Mouse (Mus musculus) brown adipose tissue, adult 24 weeks (tissue): Measurements from ENCODE around the gene Gm21970. TPM values are rescaled to one million over a fixed set of nuclear protein-coding genes. Genes with fewer than 3 reads are reported as not detected.
"Not testable (repeated sequence)": the region's sequence is repeated elsewhere in the genome, so short reads cannot be mapped to it uniquely, and the experiment has no call there.

ENCODE experiments used
- H3K27ac ChIP-seq: fragments of 200-500 bp; replicated peaks from 2 replicates; pipeline ENCODE4 v1.5.1; 2012; ENCODE audit warnings: low read depth, mild to moderate bottlenecking, low read length
- H3K4me1 ChIP-seq: fragments of 200-500 bp; 2 replicates; pipeline ENCODE4 v1.6.1; 2012; ENCODE audit warnings: low read length, mixed read lengths; ENCODE audit not compliant: control insufficient read depth, insufficient read depth, insufficient read length
- H3K4me3 ChIP-seq: fragments of 200-500 bp; 2 replicates; pipeline ENCODE4 v1.5.1; 2012; ENCODE audit warnings: low read depth, mild to moderate bottlenecking, low read length, moderate library complexity; ENCODE audit not compliant: insufficient read depth
- polyA plus RNA-seq: library from polyadenylated mRNA; stranded (reverse); fragments of >200 nt; gene quantifications from 2 replicates; pipeline ENCODE4 v1.2.4, GENCODE M21; 2012; ENCODE audit not compliant: missing spikeins, insufficient read depth, insufficient read length

Gm21970 gene
- polyA plus RNA-seq, 1 experiment = not detected

DNA sequence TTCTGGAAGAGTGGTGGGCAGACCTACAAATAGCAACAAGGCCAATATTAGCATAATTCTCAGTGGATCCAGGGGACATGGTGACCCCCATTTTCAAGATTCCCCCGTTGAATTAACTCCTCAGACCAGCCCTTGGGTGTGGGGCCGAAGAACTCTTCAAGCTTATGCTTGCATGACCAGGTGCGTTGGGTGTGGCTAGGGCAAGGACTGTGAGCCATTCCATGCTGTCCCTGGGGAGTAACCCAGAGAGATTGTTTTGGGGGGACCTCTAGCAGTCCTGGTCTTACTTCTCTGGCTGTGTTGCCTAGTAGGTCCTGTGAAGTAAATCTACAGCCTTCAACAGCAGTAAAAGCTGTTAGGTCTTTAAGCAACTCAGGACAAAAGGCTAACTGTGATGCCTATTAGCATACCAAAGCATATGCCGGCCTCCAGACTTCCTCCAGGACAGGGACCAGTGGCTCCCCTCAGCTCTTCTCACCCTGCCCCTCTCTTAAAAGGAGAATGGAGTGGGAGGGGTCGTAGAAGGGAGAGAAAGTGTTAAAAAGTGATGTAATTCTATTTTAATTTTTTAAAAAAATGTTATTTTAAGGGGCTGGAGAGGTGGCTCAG, 41.3 kb downstream of the Gm21970 start:
- H3K4me3 ChIP-seq = no peak overlapping the region

DNA sequence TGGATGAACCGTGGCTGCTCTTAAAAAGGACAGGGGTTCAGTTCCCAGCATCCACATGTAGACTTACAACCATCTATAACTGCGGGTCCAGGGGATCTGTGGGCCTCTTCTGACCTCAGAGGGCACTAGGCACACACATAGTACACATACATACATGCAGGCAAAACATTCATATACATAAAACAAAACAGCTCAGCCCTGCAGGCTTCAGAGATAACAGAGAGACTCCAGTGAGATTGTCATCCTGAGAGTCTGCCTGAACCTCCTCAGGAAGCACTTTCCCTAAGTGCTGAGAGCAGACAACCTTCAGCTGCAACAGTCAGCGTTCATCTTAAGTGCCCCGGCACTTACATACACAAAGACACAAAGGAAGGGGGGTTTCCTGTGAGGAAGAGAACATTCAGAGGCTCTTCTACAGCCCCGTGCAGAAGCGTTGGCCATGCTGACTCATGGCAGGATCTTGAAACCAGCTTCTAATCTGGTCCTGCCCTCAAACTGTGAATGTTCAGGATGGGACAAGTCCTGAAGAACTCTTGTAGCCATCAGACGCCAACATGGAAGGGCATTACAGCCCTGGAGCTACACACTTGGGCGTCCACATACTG, 41.9 kb downstream of the Gm21970 start:
- Histone ChIP-seq H3K4me3 (no peak overlapping the region), H3K4me1 (peaks cover 22% of the 10 kb centered on the region), H3K27ac (no peak overlapping the region)

More for the DNA sequence above, 41.3 kb downstream of the Gm21970 start:
- no peak overlapping the region for H3K27ac ChIP-seq
- peaks cover 22% of the 10 kb centered on the region for H3K4me1 ChIP-seq

DNA sequence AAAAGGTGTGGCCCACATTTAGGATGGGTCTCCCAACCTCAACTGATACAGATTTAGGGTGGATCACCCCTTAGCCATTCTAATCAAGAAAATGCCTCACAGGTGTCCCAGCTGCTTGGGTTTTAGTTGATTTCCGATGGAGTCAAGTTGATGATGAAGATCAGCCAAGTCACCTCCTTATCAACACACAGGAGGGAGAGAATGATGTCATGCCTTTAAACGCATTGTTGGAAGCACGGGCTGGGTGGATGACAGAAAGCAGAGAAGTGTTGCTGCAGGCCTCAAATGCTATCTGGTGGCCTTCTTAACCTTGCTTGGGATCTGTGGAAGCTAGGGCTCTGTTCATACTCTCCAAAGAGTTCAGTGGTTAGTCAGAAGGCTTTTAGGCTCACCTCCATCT, 42.6 kb downstream of the Gm21970 start:
- Histone ChIP-seq H3K4me3 (no peak overlapping the region), H3K4me1 (peaks cover 29% of the 10 kb centered on the region), H3K27ac (no peak overlapping the region)

DNA sequence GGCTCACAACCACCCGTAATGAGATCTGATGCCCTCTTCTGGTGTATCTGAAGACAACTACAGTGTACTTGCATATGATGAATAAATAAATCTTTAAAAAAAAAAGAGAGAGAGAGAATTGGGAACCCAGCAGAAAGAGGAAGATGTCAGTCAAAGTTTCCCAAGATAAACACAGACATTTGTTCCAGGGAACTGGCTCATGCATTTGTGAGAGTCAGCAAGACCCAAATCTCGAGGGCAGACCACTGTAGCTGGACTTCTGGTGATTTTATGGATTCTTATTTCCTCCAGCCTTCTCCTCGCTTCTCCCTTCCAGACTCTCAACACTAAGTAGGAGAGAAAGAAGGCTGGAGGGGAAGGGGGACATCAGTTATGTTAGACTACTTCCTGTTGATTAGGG, 46.6 kb downstream of the Gm21970 start:
- Histone ChIP-seq H3K4me1 (peaks cover 37% of the 10 kb centered on the region), H3K27ac (peak overlapping the region; percentile 61; the same call in 1 of the 2 replicates), H3K4me3 (no peak overlapping the region)

DNA sequence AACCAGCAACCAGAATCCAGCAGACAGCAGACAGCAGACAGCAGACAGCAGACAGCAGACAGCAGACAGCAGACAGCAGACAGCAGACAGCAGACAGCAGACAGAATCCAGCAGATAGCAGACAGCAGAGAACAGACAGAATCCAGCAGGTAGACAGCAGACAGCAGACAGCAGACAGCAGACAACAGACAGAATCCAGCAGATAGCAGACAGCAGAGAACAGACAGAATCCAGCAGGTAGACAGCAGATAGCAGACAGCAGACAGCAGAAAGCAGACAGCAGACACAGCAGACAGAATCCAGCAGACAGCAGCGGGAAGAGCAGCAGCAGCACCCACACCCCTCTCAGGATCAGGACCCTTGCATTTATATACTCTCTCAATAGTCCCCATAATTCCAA, 47.1 kb downstream of the Gm21970 start:
- H3K4me3 ChIP-seq = not testable (repeated sequence)
- Histone ChIP-seq H3K27ac (peak overlapping the region; percentile 61), H3K4me1 (peaks cover 35% of the 10 kb centered on the region)

DNA sequence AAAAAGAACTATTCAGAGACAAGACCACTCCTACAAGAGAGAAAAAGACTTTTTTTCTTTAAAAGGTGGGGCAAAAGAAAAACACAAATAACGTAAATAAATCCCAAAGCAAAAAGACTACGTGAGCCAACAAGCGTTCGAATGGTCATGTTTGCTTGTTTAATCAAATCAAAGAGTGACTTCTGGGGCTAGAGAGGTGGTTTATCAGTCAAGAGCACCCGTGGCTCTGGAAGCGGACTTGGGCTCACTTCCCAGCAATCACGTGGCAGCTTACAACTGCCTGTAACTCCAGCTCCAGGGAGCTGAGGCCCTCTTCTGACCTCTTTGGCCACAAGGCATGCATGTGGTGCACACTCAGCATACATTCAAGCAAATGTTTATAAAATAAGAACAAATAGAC, 49.8 kb downstream of the Gm21970 start:
- Histone ChIP-seq H3K4me1 (peaks cover 24% of the 10 kb centered on the region), H3K27ac (peak overlapping the region; percentile 70), H3K4me3 (no peak overlapping the region)

DNA sequence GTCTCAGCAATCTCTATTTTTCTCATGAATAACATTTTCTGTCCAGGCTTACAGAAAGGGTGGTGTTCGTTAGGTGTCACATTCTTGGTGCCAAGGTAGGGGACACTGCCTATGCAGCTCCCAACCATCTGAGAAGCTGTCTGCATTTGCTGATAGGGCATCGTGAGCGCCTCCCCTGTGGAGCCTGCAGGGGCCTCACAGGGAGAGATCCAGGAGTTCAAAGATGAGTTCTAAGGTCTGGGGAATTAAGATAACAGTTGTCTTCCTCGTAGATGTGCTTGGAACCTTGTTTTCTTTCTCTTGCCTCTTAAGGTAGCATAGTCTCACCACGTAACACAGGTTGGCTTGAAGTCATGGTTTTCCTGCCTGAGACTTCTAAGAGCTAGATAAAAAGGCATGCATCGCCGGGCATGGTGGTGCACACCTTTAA, 50.3 kb downstream of the Gm21970 start:
- H3K27ac ChIP-seq = no peak overlapping the region
- no peak overlapping the region for H3K4me3 ChIP-seq
- peaks cover 20% of the 10 kb centered on the region for H3K4me1 ChIP-seq

DNA sequence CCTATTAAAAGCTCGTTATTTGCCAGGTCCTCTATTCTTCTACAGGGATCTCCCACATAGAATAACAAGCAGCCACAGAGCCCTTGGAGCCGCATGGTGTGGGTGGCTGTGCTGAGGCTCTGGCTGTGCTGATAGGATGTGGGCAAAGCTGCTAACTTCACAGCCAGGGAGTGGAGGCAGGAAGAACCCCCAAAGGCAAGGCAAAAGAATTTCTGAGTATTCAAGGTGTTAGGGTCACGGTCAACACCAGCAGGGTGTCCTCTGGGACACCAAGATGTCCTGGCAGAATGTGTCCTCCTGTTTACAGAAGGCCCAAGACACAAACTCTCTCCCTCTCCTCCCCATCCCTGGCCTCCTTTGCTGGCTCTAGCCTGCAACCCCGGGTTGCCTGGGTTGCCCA, 50.9 kb downstream of the Gm21970 start:
- H3K4me1 ChIP-seq = peaks cover 17% of the 10 kb centered on the region
- H3K27ac ChIP-seq = no peak overlapping the region
- no peak overlapping the region for H3K4me3 ChIP-seq

DNA sequence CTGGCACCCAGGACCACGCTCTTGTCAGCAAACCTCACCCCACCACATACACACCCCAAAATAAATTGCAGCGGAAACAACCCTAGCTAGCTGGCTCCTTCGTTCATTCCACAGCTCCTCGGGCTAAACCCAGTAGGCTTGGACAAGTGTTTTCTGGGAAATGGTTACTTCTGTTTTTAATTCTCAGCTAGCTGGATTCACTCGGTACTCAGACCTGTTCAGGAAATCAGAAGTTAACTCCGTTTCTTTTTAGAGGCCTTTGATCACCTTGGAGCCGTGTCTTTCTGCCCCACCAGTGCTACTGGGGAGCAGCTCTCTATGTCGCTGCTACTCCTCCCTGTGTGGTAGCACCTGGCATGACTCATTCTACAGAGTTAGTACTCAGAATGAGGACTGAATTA, 51.7 kb downstream of the Gm21970 start:
- Histone ChIP-seq H3K27ac (no peak overlapping the region), H3K4me3 (no peak overlapping the region), H3K4me1 (peaks cover 17% of the 10 kb centered on the region)

DNA sequence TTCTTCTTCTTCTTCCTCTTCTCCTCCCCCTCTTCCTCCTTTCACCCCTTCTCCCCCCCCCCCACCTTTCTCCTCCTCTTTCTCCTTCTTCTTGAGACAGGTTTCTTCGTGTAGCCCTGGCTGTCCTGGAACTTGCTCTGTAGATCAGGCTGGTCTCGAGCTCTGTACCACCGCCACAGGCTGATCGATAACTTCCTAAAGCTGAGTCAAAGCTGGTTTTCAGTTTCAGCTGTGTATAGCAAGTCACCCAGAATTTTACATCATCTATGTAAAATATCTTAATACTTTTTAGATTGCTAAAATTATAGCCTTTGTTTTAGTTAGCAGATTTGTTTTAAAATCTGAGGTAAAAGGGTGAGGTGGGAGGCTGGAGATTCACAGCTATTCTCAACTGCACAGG, 53.3 kb downstream of the Gm21970 start:
- H3K4me3 ChIP-seq = no peak overlapping the region
- peaks cover 7% of the 10 kb centered on the region for H3K4me1 ChIP-seq
- H3K27ac ChIP-seq = no peak overlapping the region

DNA sequence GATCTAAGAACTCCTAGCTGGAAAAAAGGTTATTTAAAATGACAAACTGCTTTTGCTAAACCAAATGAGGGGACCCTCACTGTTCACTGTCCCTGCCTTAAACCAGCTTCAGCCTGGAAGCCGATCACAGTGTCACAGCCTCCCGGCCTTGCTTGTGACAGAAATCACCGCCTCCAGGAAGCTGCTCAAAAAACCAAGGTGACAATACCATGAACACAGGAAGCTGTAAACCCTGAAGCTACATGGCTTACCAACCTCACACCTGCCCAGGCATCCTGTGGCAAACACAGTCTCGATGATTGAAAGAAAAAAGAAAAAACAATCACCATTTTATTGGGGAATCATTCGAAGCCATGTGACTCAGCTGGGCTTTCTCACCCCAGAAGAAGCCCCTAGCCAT, 54.0 kb downstream of the Gm21970 start:
- H3K27ac ChIP-seq = no peak overlapping the region
- H3K4me3 ChIP-seq = no peak overlapping the region
- H3K4me1 ChIP-seq = peaks cover 7% of the 10 kb centered on the region

DNA sequence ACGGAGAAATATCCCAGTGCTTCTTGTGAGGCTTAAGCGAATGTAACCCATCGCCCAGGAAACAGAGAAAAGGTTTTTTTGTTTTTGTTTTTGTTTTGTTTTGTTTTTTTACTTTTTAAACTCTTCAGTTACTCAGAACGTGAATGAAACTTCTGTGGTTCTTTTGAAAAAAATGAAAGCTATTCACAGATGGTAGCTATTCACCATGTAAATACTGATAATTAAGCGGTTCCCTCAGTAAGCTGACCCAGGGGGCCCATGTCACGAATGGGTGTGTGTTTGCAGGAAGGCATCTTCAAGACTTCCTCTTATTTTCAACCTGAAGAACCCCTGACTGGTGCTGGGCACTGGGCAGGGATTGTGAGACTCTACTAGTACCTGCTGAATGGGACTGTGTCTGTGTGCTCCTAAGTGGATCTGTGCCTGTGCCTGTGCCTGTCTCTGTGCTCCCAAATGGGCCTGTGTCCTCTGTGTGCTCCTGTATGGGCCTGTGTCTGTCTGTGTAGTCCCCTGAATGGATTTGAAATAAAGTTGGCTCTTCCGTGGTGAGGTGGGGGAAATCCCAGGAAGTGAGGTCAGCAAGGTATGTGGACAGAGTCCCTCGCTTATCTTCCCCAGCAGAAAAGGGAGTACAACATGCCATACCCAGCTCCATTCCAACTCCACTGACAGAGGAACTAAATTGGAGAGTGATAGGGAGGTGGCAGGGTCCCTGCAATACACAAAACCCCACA, 55.4 kb downstream of the Gm21970 start:
- H3K4me1 ChIP-seq = peaks cover 2% of the 10 kb centered on the region
- no peak overlapping the region for H3K27ac ChIP-seq
- no peak overlapping the region for H3K4me3 ChIP-seq

DNA sequence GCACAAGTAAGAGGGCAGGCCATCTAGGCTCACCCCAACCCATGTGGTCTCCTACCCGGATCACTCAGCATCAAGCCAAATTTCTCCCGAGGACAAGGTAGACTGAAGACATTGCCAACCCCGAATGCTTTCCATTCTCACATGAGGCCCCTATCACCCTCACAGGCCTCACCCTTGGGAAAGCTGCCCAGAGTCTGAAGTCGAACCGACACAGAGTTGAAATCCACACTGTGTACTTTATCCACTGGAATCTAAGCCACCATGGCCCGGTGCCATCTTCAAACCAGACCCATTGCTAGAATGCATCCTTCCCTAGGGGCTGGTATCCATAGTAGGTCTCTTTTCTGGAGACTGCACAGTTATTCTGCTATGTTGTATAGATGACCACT, 56.0 kb downstream of the Gm21970 start:
- Histone ChIP-seq H3K4me1 (peaks cover 6% of the 10 kb centered on the region), H3K4me3 (no peak overlapping the region), H3K27ac (no peak overlapping the region)

DNA sequence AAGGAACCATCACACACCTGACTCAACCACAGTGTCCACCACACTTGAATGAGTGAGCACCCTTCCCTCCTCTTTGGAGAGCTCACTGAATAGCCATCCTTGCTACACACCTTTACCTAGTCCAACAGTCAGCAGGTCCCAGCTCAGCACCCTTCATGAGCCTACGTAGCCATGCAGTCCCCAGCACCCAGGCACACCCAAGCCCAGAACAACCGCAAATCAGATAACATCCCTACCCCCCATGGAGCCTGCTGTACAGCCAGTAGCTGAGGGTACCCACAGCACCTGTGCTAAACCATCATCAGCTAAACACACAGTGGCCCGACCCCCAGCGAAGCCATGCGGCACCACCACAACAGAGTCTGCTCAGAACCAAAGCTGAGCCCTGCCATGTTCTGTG, 56.6 kb downstream of the Gm21970 start:
- no peak overlapping the region for H3K27ac ChIP-seq
- no peak overlapping the region for H3K4me3 ChIP-seq
- H3K4me1 ChIP-seq = peaks cover 10% of the 10 kb centered on the region

DNA sequence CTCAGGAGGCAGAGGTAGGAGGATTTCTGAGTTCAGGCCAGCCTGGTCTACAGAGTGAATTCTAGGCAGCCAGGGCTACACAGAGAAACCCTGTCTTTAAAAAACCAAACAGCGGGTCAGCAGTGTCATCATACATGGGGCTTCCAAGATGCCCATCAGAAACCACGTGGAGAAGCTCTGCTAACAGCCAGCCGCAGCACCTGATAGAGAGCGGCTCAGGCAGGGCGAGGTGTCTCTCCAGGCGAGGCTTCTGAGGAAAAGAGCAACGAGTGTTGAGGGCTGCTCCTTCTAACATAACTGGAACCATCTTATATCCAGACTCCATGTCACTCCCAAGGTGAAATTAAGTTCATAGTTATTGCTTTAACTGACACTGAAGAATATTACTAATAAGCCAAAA, 57.4 kb downstream of the Gm21970 start:
- H3K4me1 ChIP-seq = peaks cover 15% of the 10 kb centered on the region
- no peak overlapping the region for H3K4me3 ChIP-seq
- H3K27ac ChIP-seq = no peak overlapping the region
